Mouse (Mus musculus) layer of hippocampus, postnatal 14 days (tissue): ENCODE results near the gene Wdhd1. TPM values are rescaled to one million over a fixed set of nuclear protein-coding genes. Genes with fewer than 3 reads are reported as not detected.
"Not testable (repeated sequence)": the region's sequence is repeated elsewhere in the genome, so short reads cannot be mapped to it uniquely, and the experiment has no call there.

Experiments used
- DNase-seq, 2 experiments: peaks; one replicate each; pipeline ENCODE4 v3.0.0; 2021 to 2022; ENCODE audit warnings: low spot score in 2 of 2, mixed read lengths in 1 of 2
- long read RNA-seq, 2 experiments: library from polyadenylated mRNA; stranded (forward); transcript quantifications; one replicate each; pipeline ENCODE4 v2.0.0; 2021
- total RNA-seq, 2 experiments: library from RNA; stranded (reverse); gene quantifications; 2 replicates each; pipeline ENCODE4 v1.2.3; 2021

The Wdhd1 gene
- total RNA-seq, result 1 to 10 TPM; 5.2 to 6.9 TPM
- long read RNA-seq, experiment 1, full-length matches to known transcripts, result 5 of 8 reads
- long read RNA-seq, experiment 1, partial matches to known transcripts, result 1 of 8 reads
- long read RNA-seq, experiment 1, other reads (novel, unspliced or antisense), result 2 of 8 reads
- long read RNA-seq, experiment 2, full-length matches to known transcripts, result 1 of 6 reads
- long read RNA-seq, experiment 2, partial matches to known transcripts, result 2 of 6 reads
- long read RNA-seq, experiment 2, other reads (novel, unspliced or antisense), result 3 of 6 reads

DNA sequence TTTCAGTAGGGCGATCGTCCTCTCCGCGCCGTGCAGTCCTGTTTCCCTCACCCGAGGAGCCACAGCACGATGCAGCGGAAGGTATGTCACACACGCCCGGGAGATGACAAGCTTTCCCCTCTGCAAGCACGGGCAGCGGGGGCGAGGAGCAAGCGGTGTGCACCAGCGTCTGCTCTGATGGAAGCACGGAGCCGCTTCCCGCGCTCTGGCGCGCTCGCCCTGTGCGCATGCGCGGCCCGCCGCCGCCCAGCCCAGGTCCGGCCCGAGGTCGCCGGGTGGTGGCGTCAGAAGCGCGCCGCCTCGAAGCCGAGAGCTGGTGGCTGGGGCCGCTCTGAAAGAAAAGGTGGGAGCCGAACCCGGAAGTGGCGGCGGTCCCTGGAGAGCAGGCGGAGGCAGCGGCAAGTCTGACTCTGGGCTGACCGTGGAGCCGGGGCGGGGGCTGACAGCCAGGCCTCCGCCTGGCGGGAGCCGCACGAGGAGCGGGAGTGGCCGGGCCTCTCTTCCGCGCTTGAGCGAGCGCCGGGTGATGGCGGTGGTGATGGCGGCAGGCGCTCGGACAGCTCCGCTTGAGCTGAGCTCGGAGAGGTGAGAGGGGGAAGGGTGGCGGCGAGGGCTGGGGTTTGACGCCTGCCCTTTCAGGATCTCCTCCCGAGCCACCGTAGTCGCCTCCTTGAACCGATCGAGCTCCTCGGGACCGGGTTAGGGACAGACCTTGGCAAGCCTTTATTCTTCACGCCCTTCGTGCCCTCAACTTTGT, at the start of gene Wdhd1, which contains the start of gene Socs4:
Gene Wdhd1 (minus strand): TSS at position 221 of the 757 bp plus-strand sequence.
Gene Socs4 (plus strand): TSS at position 295 of the 757 bp plus-strand sequence.
- peak; percentile 91 for DNase-seq

DNA sequence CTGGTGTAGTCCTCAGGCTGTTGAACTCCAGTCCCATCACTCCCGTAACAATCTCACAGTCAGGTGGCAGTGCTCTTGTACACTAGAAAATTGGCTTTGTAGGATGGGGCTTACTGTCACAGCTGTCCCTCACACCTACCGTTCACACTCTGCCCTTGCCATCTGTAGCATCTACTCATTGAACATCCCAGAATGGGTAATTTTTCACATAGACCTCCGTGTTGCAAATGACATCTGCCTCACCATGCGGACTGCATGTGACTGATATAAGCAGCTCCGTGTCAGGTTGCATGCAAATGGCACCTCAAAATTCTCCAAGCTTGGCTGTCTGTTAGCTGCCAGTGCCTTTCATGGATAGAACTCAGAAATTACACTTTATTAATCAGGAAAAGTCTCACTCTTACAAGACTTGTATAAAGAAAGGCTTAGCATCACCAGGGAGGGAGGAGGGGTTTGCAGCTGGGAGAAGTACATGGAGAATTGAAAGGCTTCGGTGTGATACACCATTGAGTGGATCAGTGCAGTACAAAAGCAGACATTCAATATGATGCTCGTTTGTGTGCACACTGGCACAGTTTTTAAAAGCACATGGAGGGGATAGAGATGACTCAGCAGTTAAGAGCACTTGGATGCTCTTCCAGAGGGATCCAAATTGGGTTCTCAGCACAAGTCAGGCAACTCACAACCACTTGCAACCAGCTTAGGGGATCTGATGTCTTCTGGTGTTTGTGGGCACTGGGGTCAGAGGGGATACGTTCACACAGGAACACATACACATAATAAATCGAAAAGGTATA, 49.5 kb upstream of the Wdhd1 start:
- peak; percentile 41 to 75 for DNase-seq

DNA sequence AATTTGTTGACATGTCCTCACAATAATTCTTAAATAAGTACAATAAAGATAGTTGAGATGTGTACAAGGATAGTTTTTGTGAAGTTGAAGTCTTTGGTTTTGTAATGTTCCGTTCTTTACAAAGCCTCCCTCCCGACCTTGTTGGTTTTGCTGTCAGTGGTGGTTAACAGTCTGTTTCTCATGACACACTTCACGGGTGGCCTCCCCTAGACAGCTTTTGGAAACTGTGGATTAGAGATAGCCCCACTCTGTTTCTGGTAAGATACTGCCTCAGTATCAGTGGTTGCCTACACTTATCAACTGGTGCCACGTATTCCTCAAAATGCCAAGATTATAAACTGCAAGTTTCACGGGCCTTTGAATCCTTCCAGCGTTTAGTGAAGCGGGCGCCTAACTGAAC, 44.9 kb upstream of the Wdhd1 start:
- not testable (repeated sequence) for DNase-seq

DNA sequence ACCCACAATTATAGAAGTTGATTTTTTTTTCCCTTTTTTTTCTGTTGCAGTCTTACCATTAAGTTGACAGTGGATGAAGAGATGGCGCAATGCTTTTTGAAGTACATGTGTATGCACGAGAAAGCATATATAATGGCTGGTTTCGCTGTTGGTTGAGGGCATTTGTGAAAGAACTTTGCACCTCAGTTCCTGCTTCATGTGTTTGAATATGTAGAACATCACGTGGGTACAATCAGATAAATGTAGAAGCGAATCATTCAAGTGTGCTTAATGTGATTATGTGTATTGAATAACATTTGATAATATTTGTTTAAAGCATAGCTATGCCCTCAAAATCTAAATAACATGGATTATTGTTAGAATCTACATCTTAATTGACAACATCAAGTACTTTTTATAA, 42.7 kb upstream of the Wdhd1 start:
- no peak for DNase-seq

DNA sequence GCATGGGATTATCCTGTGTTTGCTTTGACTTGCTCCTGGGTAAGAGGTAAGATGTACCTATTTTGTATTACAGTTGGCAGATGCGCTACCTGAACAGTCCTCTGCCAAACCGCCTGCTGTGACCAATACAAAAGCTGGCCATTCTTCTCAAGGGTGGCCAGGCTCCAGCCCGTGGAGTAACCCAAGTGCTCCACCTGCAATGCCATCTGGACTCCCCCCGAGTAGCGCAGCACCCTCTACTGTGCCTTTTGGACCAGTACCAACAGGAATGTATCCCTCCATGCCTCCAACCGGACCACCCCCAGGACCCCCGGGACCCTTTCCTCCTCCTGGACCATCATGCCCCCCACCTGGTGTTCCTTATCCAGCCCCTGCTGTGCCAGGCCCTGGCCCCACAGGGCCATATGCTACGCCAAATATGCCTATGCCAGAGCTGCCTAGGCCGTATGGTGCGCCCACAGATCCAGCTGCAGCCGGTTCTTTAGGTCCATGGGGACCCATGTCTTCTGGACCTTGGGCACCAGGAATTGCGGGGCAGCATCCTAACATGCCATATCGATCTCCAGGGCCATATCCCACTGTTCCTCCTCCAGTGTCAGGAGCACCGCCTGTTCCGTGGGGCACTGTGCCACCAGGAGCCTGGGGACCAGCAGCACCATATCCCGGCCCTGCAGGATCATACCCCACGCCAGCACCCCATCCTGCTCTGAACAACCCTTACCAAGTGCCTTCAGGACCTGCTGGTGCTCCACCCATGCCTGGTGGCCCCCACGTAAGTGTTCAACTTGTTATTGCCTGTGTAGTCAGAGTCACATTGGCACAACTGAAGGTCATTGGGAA, 33.9 kb upstream of the Wdhd1 start:
- DNase-seq, result no peak

DNA sequence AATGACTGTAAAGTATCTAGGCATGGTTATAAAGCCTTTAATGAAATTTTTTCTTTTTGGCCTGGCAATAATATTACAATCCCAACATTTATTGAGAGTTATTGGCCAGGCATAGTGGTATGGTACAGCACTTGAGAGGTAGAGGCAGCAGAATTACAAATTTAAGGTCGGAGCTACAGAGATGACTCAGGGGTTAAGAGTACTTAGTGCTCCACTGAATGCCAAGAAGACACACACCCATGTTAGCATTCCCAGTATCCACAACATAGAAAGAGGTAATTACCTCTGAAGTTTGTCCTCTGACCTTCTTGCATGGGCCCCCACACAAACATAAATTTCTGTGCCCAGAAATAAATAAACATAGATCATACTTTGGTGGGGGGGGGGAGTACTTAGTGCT, 32.4 kb upstream of the Wdhd1 start:
- no peak for DNase-seq

DNA sequence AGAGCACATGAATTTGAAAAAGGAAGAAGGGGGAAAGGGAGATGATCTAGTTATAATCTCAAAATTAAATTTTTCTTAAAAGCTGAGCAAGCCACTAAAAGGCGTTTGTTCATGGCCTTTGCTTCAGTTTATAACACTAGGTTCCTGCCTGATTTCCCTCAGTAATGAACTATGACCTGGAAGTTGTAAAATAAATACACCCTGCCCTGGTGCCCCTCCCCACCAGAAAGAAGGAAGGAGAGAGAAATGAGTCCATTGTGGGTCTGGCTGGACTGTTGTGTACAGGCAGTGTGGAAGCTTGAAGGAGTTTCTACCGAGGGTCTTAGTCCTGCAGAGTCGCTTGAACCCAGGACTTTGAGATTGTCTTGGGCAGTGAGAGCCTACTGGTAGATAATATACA, 31.0 kb upstream of the Wdhd1 start:
- no peak for DNase-seq

DNA sequence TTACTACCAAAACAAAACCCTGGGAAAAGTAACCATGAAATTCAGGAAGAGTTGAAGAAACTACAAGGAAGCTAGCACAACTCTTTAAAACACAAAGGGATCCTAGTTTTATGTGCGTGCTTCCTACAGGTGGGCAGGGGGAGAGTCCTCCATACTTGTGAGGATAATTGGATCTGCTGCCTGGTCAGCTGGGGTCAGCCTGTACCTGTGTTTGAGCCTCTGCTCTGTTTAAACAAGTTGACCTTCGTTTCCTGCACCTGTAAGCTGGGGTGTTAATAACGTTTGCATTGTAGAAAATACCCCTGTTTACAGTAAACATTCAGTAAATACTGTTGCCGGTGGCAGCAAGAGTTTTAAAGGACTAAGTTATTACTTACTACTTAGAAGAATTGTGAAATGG, 29.3 kb upstream of the Wdhd1 start:
- no peak for DNase-seq

DNA sequence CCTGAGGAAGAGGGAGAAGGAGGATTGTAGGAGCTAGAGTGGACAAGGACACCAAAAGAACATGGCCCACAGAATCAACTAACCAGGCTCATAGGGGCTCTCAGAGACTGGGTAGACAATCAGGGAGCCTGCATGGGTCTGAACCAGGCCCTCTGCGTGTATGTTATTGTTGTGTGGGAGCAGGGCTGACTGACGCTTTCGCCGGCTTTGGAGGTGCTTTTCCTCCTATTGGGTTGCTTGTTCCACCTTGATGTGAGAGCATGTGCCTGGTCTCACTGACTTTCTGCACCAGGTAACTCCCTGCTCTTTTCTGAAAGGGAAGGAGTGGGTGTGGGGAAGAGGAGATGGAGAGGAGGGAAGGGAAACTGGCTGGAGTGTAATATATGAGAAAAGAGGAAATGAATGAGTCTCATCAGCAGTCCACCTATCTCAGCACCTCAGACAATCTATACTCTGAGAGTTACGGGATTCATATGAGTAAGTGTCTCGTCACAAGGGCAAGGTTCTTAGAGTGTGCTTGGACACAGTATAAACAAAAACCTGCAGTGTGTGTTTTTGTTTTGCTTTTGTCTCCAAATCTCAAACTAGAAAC, 28.3 kb upstream of the Wdhd1 start:
- no peak for DNase-seq

DNA sequence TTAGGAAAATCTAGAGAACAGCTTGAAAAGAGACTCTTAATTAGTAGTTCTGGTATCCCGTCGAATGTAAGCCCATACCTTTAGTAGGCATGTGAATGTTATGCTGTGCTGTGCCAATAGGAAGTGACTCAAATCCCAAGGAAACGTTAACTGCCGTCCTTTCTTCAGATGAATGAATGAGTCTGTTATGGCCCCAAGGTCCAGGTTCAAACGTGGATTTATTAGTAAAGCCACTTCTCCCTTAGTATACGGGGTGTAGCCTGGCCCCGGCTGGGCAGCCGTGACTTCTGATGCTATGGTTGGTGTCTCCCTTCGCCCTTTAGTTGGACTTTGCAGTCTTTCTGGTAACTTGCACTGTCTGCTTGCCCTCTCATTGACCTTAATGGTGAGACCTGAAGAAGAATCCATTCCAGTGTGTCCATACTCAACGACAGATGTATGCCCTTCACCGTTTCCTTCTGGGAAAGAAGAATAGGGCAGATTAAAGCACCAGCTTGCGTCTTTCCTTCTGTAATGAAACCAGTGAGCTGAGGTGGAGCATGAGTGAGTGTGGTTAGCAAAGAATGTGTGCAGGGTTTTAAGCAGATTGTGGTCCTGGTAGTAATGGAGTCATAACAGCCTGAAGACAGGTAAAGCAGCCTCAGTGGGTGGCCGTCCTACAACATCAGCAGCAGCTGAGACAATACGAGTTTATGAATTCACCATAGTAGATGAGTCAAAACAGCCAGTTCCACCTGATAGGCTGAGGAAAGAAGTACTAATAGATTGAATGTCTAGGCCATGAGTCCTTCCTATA, 26.4 kb upstream of the Wdhd1 start:
- DNase-seq, result no peak

DNA sequence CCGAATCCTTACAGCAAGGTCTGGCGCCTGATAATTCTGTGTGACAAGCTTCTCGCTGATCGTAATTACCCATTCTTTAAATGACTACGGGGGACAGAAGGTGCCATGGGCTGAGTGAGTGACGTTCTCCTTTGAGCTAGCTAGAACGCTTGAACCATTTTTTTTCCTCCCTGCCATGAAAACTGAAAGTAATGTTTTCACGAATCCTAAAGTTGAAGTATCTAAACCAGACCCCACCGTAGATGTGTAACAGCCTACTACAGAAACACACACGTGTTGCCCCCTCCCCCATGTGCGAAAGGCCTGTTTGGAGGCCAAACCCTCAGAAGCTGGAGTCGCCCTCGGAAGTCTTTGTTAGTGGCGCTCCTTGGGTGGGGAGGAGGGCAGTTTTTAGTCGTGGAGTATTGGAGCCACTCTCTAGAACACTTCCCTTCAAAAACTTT, 22.2 kb upstream of the Wdhd1 start:
- no peak for DNase-seq

DNA sequence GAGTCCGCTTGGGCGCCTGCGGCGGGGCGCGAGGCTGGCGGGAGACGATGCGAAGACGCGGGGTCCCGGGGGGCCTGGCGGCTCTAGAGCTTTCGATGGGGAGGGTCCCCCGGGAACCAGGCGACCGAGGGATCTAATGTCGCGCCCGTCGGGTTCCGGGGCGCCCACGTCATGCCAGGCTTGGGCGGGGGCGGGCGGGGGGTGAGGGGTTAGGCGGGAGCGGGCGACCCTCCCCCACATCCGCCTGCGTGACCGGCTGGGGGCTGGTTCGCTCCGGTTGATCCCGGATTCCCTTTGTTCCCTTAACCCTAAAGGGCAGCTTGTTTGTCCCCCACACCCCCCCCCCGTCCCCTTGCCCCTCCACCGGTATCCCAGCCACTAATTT, 21.7 kb upstream of the Wdhd1 start:
- no peak for DNase-seq

DNA sequence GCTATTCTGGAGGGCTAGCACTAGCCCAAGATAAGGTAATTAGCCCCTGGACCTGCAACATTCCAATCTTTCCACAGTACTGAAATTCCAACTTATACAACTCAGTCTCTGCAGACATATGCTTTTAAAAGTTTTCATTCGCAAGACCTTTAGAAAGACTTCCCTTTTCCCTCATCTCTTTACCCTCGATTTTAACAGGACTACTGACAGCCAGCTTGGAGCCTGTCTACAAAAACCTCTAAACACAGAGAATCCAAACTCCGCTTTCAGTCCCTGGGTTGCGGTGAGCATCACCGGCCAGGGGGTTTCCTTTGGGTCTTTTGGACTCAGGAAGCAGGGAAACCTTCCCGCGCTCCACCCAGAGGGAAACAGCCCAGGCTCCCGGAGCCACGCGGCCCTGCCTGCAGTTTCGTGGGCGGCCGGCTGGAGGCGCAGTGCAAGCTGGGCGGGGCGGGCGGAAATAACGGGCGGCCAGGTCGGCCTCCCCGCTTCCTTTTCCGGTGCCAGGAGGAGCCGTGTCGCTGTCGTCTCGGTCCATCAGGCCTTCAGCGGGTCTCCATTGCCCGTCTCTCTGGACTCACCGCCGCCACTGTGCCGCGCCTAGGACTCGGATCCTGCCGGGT, 21.2 kb upstream of the Wdhd1 start, which contains the start of gene Mapk1ip1l:
Gene Mapk1ip1l (plus strand): TSS at position 482 of the 623 bp plus-strand sequence.
- DNase-seq, result peak; percentile 91 to 92

DNA sequence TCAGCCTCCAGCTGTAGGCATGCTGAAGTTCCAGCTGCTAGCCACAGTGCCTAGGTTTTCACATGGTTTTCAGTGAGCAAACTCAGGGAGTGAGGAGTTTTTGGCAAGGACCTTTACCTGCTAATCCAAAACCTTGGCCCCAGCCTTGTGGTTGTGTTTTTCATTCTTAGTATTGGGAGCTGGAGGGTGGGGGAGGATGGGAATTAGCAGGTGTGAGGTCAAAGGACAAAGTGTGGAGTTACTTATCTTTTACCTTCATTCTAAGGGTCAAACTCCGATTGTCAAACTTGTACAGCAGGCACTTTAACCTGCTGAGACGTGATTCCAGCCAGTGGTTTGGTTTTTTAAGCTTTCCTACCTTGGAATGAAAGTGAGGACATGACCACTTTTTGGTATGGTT, 19.6 kb upstream of the Wdhd1 start:
- DNase-seq, result no peak

DNA sequence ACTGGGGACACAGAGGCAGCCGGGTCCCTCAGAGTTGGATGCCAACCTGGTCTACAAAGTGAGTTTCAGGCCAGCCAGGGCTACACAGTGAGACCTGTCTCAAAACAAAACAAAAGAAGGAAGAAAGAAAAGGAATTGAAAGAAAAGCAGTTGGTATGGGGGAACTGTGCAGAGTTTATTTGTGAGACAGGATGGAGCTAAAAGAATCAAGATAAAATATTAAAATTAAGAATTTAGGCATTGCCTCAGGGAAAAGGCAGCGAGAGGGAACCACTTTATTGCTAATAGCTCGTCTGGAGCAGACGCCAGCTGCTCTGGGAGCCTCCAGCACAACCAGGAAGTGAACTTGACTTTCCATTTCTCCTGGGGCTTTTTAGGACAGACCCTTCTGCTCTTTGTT, 17.5 kb upstream of the Wdhd1 start:
- DNase-seq, result no peak

DNA sequence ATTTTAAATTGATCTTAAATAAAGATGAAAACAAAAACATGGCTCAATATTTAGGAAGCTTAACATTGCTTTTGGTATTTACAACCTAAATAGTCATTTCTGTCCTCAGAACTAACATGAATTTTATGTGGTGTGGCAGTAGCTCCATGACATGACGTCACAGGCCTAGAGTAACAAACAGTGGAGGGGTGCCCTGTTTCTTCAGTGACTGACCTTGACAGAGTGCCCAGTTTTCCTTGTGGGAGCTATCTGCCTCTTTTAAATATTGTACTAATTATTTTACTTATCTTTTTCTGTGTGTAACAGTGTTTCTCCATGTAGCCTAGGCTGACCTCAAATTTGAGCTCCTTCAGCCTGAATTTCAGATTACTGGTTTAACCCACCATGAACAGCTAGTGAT, 15.1 kb upstream of the Wdhd1 start:
- DNase-seq, result no peak

DNA sequence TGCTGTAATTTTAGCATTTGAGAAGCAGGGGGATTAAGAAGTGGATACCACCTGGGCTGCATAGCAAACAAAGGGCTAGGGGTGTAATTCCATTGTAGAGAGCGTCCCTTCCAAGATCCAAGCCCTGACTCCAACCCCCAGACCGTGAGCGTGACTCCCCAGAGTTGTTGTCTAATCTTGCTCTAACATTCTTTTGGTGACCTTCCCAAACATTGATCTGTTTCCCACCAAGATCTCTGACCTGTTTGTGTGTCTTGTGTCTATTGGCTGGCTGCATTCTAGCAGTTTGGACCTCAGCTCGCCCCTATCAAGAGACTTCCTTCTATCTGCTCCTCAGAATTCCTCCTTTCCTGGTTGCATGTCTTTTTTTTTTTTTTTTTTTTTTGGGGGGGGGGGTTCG, 10.4 kb upstream of the Wdhd1 start:
- DNase-seq, result no peak

DNA sequence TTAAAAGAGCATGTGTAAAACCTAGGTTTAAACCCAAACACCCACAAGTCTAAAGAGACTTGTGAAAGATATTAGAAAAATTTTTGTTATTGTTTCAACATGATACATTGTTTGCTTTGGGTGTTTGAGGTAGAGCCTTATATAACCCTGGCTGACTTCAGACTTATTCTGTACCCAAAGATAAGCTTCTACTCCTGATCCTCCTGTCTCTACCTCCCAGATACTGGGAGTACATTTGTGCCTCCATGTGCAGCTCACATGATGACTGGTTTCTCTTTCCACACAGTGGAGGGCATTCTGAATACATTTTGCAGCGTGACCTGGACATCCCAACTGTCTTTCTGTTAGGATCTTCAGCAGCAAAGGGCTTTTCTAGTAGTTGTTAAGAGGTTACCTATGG, 9.6 kb upstream of the Wdhd1 start:
- no peak for DNase-seq

DNA sequence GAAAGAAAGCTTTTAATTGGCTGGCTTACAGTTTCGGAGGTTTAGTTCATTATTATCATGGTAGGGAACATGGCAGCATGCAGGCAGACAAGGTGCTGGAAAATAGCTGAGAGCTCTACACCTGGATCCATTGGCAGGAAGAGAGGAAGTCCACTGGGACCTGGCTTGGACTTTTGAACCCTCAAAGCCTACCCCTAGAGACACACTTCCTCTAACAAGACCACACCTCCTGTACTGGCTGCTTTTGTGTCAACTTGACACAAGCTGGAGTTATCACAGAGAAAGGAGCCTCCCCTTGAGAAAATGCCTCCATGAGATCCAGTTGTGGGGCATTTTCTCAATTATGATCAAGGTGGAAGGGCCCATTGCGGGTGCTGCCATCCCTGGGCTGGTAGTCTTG, 8.6 kb upstream of the Wdhd1 start:
- no peak for DNase-seq
